Mouse (Mus musculus) megakaryocyte, embryonic 14.5 days (primary cell): ENCODE data around the gene Dock9. TPM values are rescaled to one million over a fixed set of nuclear protein-coding genes. Genes with fewer than 3 reads are reported as not detected.

ENCODE experiments used
- H3K27me3 ChIP-seq: replicated peaks from 2 replicates; pipeline ENCODE3; 2012; ENCODE audit warnings: inconsistent platforms
- H3K36me3 ChIP-seq: replicated peaks from 2 replicates; pipeline ENCODE3; 2012; ENCODE audit warnings: low read length, inconsistent platforms, mixed read lengths
- H3K4me1 ChIP-seq: 2 replicates; pipeline ENCODE4 v1.6.1; 2012; ENCODE audit warnings: inconsistent platforms
- H3K4me3 ChIP-seq: replicated peaks from 2 replicates; pipeline ENCODE3; 2012; ENCODE audit warnings: moderate library complexity, mild to moderate bottlenecking, inconsistent platforms
- H3K9me3 ChIP-seq: 2 replicates; pipeline ENCODE4 v1.6.1; 2012; ENCODE audit warnings: inconsistent platforms
- FLI1 ChIP-seq: IDR thresholded peaks from 2 replicates; pipeline ENCODE4 v1.6.1; 2012; ENCODE audit warnings: low read length, inconsistent platforms, mixed read lengths
- GATA1 ChIP-seq: IDR thresholded peaks from 3 replicates; pipeline ENCODE4 v1.6.1; 2012; ENCODE audit warnings: mixed read lengths, low read length, inconsistent platforms, borderline replicate concordance
- polyA plus RNA-seq: library from polyadenylated mRNA; stranded (reverse); fragments of >175 nt; gene quantifications from 2 replicates; pipeline ENCODE4 v1.2.3, GENCODE M21; 2012; ENCODE audit warnings: low replicate concordance; ENCODE audit not compliant: insufficient read depth

The Dock9 gene
- polyA plus RNA-seq, 1 experiment: 0.13 TPM

GRCm38 (mm10) chr14:121675579-121675978, 122.1 kb downstream of the Dock9 start:
- no peak overlapping the region for H3K4me3 ChIP-seq
- H3K27me3 ChIP-seq: peaks cover 3% of the 10 kb centered on the region
- no peaks in the 10 kb centered on the region for H3K4me1 ChIP-seq
- H3K9me3 ChIP-seq: no peaks in the 10 kb centered on the region
- TF ChIP-seq FLI1 (no peak), GATA1 (no peak)
- H3K36me3 ChIP-seq: no peaks in the 10 kb centered on the region

- Histone ChIP-seq H3K27me3 (peaks cover 3% of the 10 kb centered on the region), H3K4me3 (no peak overlapping the region), H3K4me1 (no peaks in the 10 kb centered on the region), H3K9me3 (no peaks in the 10 kb centered on the region), H3K36me3 (no peaks in the 10 kb centered on the region)
- TF ChIP-seq GATA1 (no peak), FLI1 (no peak)
Measured at GRCm38 (mm10) chr14:121675146-121675545, 122.5 kb downstream of the Dock9 start.

- 0 out of 2 replicates have a peak, but pooled peaks cover 9% of the 10 kb centered on the region for H3K9me3 ChIP-seq
- H3K27me3 ChIP-seq: no peaks in the 10 kb centered on the region
- no peak for TF ChIP-seq FLI1
- TF ChIP-seq GATA1: no peak
- H3K36me3 ChIP-seq: no peaks in the 10 kb centered on the region
- no peaks in the 10 kb centered on the region for H3K4me1 ChIP-seq
- H3K4me3 ChIP-seq: no peak overlapping the region
Measured at GRCm38 (mm10) chr14:121670016-121670415, 127.6 kb downstream of the Dock9 start.

GRCm38 (mm10) chr14:121666641-121667274, 130.9 kb downstream of the Dock9 start:
- H3K36me3 ChIP-seq: no peaks in the 10 kb centered on the region
- H3K9me3 ChIP-seq: peaks cover 19% of the 10 kb centered on the region
- H3K27me3 ChIP-seq: no peaks in the 10 kb centered on the region
- no peaks in the 10 kb centered on the region for H3K4me1 ChIP-seq
- TF ChIP-seq FLI1 (no peak), GATA1 (no peak)
- no peak overlapping the region for H3K4me3 ChIP-seq

GRCm38 (mm10) chr14:121665693-121666273, 131.9 kb downstream of the Dock9 start:
- no peaks in the 10 kb centered on the region for H3K4me1 ChIP-seq
- no peaks in the 10 kb centered on the region for H3K36me3 ChIP-seq
- H3K27me3 ChIP-seq: no peaks in the 10 kb centered on the region
- TF ChIP-seq GATA1: no peak
- TF ChIP-seq FLI1: no peak
- H3K9me3 ChIP-seq: peaks cover 19% of the 10 kb centered on the region
- no peak overlapping the region for H3K4me3 ChIP-seq

GRCm38 (mm10) chr14:121663913-121664312, 133.7 kb downstream of the Dock9 start:
- TF ChIP-seq GATA1 (no peak), FLI1 (no peak)
- Histone ChIP-seq H3K9me3 (peaks cover 18% of the 10 kb centered on the region), H3K4me1 (peaks cover 4% of the 10 kb centered on the region; the same call in 1 of the 2 replicates), H3K36me3 (no peaks in the 10 kb centered on the region), H3K4me3 (no peak overlapping the region), H3K27me3 (no peaks in the 10 kb centered on the region)

GRCm38 (mm10) chr14:121660918-121661317, 136.7 kb downstream of the Dock9 start:
- Histone ChIP-seq H3K27me3 (peaks cover 8% of the 10 kb centered on the region), H3K9me3 (peaks cover 18% of the 10 kb centered on the region), H3K36me3 (no peaks in the 10 kb centered on the region), H3K4me1 (peaks cover 10% of the 10 kb centered on the region; the same call in 1 of the 2 replicates), H3K4me3 (no peak overlapping the region)
- TF ChIP-seq GATA1 (no peak), FLI1 (no peak)

GRCm38 (mm10) chr14:121660167-121660894, 137.3 kb downstream of the Dock9 start:
- Histone ChIP-seq H3K9me3 (peaks cover 16% of the 10 kb centered on the region), H3K4me1 (peaks cover 10% of the 10 kb centered on the region; the same call in 1 of the 2 replicates), H3K4me3 (no peak overlapping the region), H3K36me3 (no peaks in the 10 kb centered on the region), H3K27me3 (peaks cover 11% of the 10 kb centered on the region)
- TF ChIP-seq FLI1 (no peak), GATA1 (no peak)

GRCm38 (mm10) chr14:121659061-121659824, 138.4 kb downstream of the Dock9 start:
- TF ChIP-seq GATA1 (no peak), FLI1 (no peak)
- H3K4me1 ChIP-seq: peaks cover 10% of the 10 kb centered on the region; the same call in 1 of the 2 replicates
- H3K36me3 ChIP-seq: no peaks in the 10 kb centered on the region
- no peak overlapping the region for H3K4me3 ChIP-seq
- H3K27me3 ChIP-seq: peaks cover 15% of the 10 kb centered on the region
- peaks cover 16% of the 10 kb centered on the region for H3K9me3 ChIP-seq
